Mouse (Mus musculus): ENCODE results near the gene Spopl. TPM values are rescaled to one million over a fixed set of nuclear protein-coding genes. Genes with fewer than 3 reads are reported as not detected.

The Spopl gene
- polyA plus RNA-seq (2012; rRNA removed) = 0.19 and 0.34 TPM in 2 replicates

DNA sequence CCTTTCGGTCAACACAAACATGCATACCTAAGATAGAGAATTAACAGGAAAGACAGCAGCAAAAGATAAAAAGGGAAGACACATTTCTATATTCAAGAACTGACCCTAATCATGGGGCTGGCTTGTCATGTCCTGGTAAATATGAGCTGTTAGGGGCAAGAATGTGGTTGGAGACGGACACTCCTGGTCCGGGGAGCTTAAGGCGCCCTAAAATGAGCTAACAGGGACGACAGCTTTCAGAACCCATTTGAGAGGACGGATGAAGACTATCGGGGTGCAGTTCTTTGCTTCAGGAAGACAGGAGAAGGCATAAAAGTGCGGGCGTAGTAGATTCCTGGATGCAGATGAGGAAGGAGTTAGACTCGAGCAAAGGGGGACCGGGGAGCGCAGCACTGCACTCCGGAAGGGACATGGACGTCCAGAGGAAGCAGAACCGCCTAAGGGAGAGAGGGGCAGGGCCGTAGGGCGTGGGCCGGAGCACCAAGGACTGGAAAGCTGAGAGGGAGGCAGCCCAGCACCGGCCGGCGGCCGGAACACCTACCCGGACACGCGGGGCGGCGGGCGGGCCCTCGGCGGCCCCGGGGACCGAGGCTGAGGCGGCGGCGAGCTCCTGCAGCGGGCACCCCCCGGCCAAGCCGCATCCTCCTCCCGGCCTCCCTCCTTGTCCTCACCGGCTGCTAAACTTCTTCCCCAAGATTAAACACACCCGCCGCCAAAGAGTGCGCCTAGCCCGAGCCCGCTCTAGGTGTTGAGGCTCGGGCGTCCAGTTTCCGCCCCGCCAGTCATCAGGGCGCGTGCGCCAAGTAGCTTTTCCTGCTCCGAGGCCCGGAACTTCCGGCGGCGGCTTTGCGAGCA, at the start of gene Spopl:
TSS of gene Spopl (minus strand) at position 805 of the 855 bp plus-strand sequence.

